Mouse (Mus musculus) CH12.LX (cell line): Measurements from ENCODE around the gene Dnm2. TPM values are rescaled to one million over a fixed set of nuclear protein-coding genes. Genes with fewer than 3 reads are reported as not detected.

Experiments
- DNase-seq: peaks from one replicate; pipeline ENCODE4 v3.0.0-alpha.2; 2013; ENCODE audit errors: extremely low read depth
- H3K27ac ChIP-seq: 2 replicates; pipeline ENCODE4 v1.5.1; 2012; ENCODE audit warnings: low read depth, mild to moderate bottlenecking, control low read depth, moderate library complexity; ENCODE audit not compliant: insufficient read depth
- H3K27me3 ChIP-seq: replicated peaks from 2 replicates; pipeline ENCODE3; 2012; ENCODE audit warnings: inconsistent platforms
- H3K36me3 ChIP-seq, 2 experiments: replicated peaks in 1 of 2; 2 replicates each; pipeline versions ENCODE3 to v1.6.1; 2012; ENCODE audit warnings: inconsistent platforms in 1 of 2, low read length in 1 of 2, mild to moderate bottlenecking in 1 of 2, mixed read lengths in 1 of 2, moderate library complexity in 1 of 2; ENCODE audit not compliant: control insufficient read depth in 1 of 2, insufficient read depth in 1 of 2
- H3K4me1 ChIP-seq, 2 experiments: 2 replicates each; pipeline ENCODE4 v1.6.1; 2012; ENCODE audit warnings: inconsistent platforms in 1 of 2, moderate library complexity in 1 of 2; ENCODE audit not compliant: insufficient read depth in 2 of 2, control insufficient read depth in 1 of 2
- H3K4me2 ChIP-seq: 2 replicates; pipeline ENCODE4 v1.6.1; 2012; ENCODE audit warnings: low read depth, mild to moderate bottlenecking, control low read depth; ENCODE audit not compliant: poor library complexity, insufficient read depth, severe bottlenecking
- H3K4me3 ChIP-seq, 3 experiments: fragments of 150-350 bp in 1 of 3; sonication (generic) in 1 of 3; replicated peaks in 1 of 3; 2 replicates each; pipeline versions ENCODE3 to v1.5.1; 2011 to 2012; ENCODE audit warnings: low read depth in 2 of 3, low read length in 2 of 3, mild to moderate bottlenecking in 2 of 3, moderate library complexity in 2 of 3, control low read depth in 1 of 3, improper control_type of control experiment in 1 of 3, inconsistent platforms in 1 of 3, mixed read lengths in 1 of 3; ENCODE audit not compliant: poor library complexity in 1 of 3
- H3K79me2 ChIP-seq: replicated peaks from 2 replicates; pipeline ENCODE4 v1.6.1; 2012; ENCODE audit warnings: mild to moderate bottlenecking, moderate library complexity; ENCODE audit not compliant: control insufficient read depth, poor library complexity, insufficient read depth, severe bottlenecking; ENCODE audit errors: extremely low read depth
- H3K9ac ChIP-seq: 2 replicates; pipeline ENCODE4 v1.6.1; 2012; ENCODE audit warnings: low read depth, mild to moderate bottlenecking, control low read depth, moderate library complexity; ENCODE audit not compliant: insufficient read depth
- H3K9me3 ChIP-seq: replicated peaks from 2 replicates; pipeline ENCODE3; 2012; ENCODE audit warnings: low read length, inconsistent platforms, mixed read lengths
- CTCF ChIP-seq, 2 experiments: IDR thresholded peaks in 1 of 2; conservative IDR thresholded peaks in 1 of 2; 2 replicates each; pipeline ENCODE4 v1.5.1; 2011 to 2012; ENCODE audit warnings: low read depth in 2 of 2, low read length in 2 of 2, improper control_type of control experiment in 1 of 2, inconsistent platforms in 1 of 2, mild to moderate bottlenecking in 1 of 2, moderate library complexity in 1 of 2
- E2F4 ChIP-seq: IDR thresholded peaks from 2 replicates; pipeline ENCODE4 v1.6.1; 2011; ENCODE audit warnings: low read depth, low read length, improper control_type of control experiment; ENCODE audit not compliant: insufficient replicate concordance
- ELF1 ChIP-seq: IDR thresholded peaks from 2 replicates; pipeline ENCODE4 v1.6.1; 2014; ENCODE audit warnings: low read depth, mild to moderate bottlenecking, inconsistent platforms, low read length, improper control_type of control experiment
- IRF4 ChIP-seq: IDR thresholded peaks from 2 replicates; pipeline ENCODE4 v1.6.1; 2014; ENCODE audit warnings: low read depth, mild to moderate bottlenecking, inconsistent platforms, low read length, improper control_type of control experiment
- MAX ChIP-seq: IDR thresholded peaks from 2 replicates; pipeline ENCODE4 v1.6.1; 2011; ENCODE audit warnings: low read length, improper control_type of control experiment
- MAZ ChIP-seq: IDR thresholded peaks from 2 replicates; pipeline ENCODE4 v1.6.1; 2012; ENCODE audit warnings: low read depth, mild to moderate bottlenecking, inconsistent platforms, low read length, improper control_type of control experiment, moderate library complexity
- MYC ChIP-seq: IDR thresholded peaks from 2 replicates; pipeline ENCODE4 v1.6.1; 2011; ENCODE audit warnings: low read depth, mild to moderate bottlenecking, improper control_type of control experiment, low read length
- NRF1 ChIP-seq: IDR thresholded peaks from 2 replicates; pipeline ENCODE4 v1.6.1; 2014; ENCODE audit warnings: low read depth, mild to moderate bottlenecking, inconsistent platforms, low read length, improper control_type of control experiment, moderate library complexity
- PAX5 ChIP-seq: IDR thresholded peaks from 2 replicates; pipeline ENCODE4 v1.6.1; 2012; ENCODE audit warnings: low read length, inconsistent platforms, mixed read lengths
- SMC3 ChIP-seq: IDR thresholded peaks from 2 replicates; pipeline ENCODE4 v1.6.1; 2011; ENCODE audit warnings: low read depth, low read length, improper control_type of control experiment
- USF1 ChIP-seq: IDR thresholded peaks from 2 replicates; pipeline ENCODE4 v1.6.1; 2014; ENCODE audit warnings: low read depth, mild to moderate bottlenecking, inconsistent platforms, low read length, improper control_type of control experiment
- ZMIZ1 ChIP-seq: IDR thresholded peaks from 2 replicates; pipeline ENCODE4 v1.6.1; 2012; ENCODE audit warnings: low read depth, mild to moderate bottlenecking, inconsistent platforms, low read length, improper control_type of control experiment
- dilution Hi-C: fragments of 300-500 bp; cut with MboI; formaldehyde crosslinking; loops from 2 replicates; pipeline ENCODE4 v1.14.3; 2020; ENCODE audit warnings: low sequenced_read_pairs; ENCODE audit not compliant: extremely low pct_unique_long_range_greater_than_20kb, extremely low pct_ligation_motif_present
- in situ Hi-C: fragments of 300-500 bp; cut with MboI; formaldehyde crosslinking; loops from 3 replicates; pipeline ENCODE4 v1.14.3; 2019; ENCODE audit warnings: low sequenced_read_pairs, low pct_ligation_motif_present, low pct_unique_long_range_greater_than_20kb, mixed read lengths
- polyA plus RNA-seq: library from polyadenylated mRNA; unstranded; fragments of >175 nt; gene quantifications from 2 replicates; pipeline ENCODE4 v1.2.1, GENCODE M21; 2012; ENCODE audit warnings: low read depth; ENCODE audit not compliant: insufficient read length
- total RNA-seq, 2 experiments: library from RNA; depleted of rRNA; stranded (reverse); fragments of 300-350 nt in 1 of 2; fragments of >200 nt in 1 of 2; gene quantifications; 2 replicates each; pipeline ENCODE4 v1.2.3; 2012 to 2014

The Dnm2 gene
- total and polyA plus RNA-seq, 3 experiments, result 36.4 to 64.3 (median 55.4) TPM

DNA sequence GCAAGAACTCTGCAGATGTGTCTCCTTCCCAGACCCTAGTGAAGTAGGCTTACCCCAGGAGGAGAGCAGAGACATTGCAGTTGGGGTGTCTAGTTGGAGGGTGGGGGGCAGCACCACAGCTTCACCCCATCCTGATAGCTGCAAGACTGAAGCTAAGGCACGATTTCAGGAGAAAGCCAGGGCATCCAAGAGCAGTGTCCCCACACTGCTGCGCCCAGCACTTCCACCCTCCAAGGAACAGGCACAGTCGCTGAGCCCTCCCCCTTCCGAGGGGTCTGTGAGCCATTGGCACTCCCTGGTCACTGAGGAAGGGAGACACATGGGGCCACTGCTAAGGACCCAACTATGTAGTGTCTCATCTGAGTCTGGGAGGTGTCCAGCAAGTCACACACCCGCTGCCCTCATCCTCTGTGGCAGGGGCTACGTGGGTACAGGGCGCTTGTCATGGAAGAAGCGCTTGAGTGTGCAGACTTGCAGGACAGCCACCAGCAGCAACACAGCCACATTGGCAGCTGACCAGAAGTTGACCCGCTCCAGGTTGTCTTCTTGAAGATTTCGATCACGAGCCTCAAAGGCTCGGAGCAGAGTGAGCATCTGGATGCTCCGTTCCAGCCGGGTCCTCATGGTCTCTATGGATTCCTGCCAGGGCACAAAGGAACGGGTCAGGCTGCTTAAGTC is 83.2 kb downstream of the Dnm2 start:
- Histone ChIP-seq H3K79me2 (no peaks in the 10 kb centered on the region), H3K4me3 (no peak overlapping the region), H3K9ac (no peak overlapping the region), H3K27ac (no peak overlapping the region), H3K4me2 (no peak overlapping the region), H3K9me3 (peaks cover under 1% of the 10 kb centered on the region), H3K27me3 (no peaks in the 10 kb centered on the region), H3K4me1 (peaks cover 11 to 36% of the 10 kb centered on the region in 2 experiments), H3K36me3 (peaks cover 54 to 61% of the 10 kb centered on the region in 2 experiments)
- TF ChIP-seq ZMIZ1 (0 out of 2 replicates have a peak, but pooled peaks have one; percentile 18), NRF1 (no peak), E2F4 (no peak)
- no peak for DNase-seq
- dilution Hi-C loops (no loop called here), in situ Hi-C loops (no loop called here)

GRCm38 (mm10) chr9:21508871-21509404 is 84.2 kb downstream of the Dnm2 start:
- peak overlapping the region; percentile 82 for H3K4me2 ChIP-seq
- no peaks in the 10 kb centered on the region for H3K27me3 ChIP-seq
- no peak for TF ChIP-seq SMC3
- no peak for TF ChIP-seq MAZ
- TF ChIP-seq E2F4, result no peak
- no peak for TF ChIP-seq ELF1
- TF ChIP-seq CTCF (conservative IDR thresholded peaks at IDR 0.05 in 1 of 2, IDR thresholded peaks at IDR 0.05 in 1 of 2; ENCODE audit: low read depth in 2 of 2, low read length in 2 of 2), result no peak
- no peak for TF ChIP-seq MAX
- no peak for TF ChIP-seq PAX5
- no peak for TF ChIP-seq MYC
- TF ChIP-seq IRF4, result no peak
- no peak for TF ChIP-seq NRF1
- TF ChIP-seq USF1, result no peak
- no peaks in the 10 kb centered on the region for H3K79me2 ChIP-seq
- peaks cover 12 to 40% of the 10 kb centered on the region in 2 experiments for H3K4me1 ChIP-seq
- peak overlapping the region in 2 of 3 experiments; percentile 71 to 76 for H3K4me3 ChIP-seq
- peak overlapping the region; percentile 11; the same call in 1 of the 2 replicates for H3K27ac ChIP-seq
- peaks cover 48 to 53% of the 10 kb centered on the region in 2 experiments for H3K36me3 ChIP-seq
- dilution Hi-C loops (no loop called here), in situ Hi-C loops (no loop called here)
- no peak for DNase-seq
- peaks cover 9% of the 10 kb centered on the region for H3K9me3 ChIP-seq
- peak overlapping the region; percentile 13 for H3K9ac ChIP-seq
